Mouse (Mus musculus) kidney, embryonic 15.5 days (tissue): ENCODE measurements around the gene Faap100. TPM values are rescaled to one million over a fixed set of nuclear protein-coding genes. Genes with fewer than 3 reads are reported as not detected.

ENCODE experiments used
- ATAC-seq: fragments of 200-750 bp; cut with Nextera tagmentation; replicated peaks from 2 replicates; pipeline ENCODE4 v1.8.0; 2017; ENCODE audit warnings: moderate TSS enrichment; ENCODE audit not compliant: low FRiP score
- H3K27ac ChIP-seq: fragments of 300-500 bp; sonication (generic); 2 replicates; pipeline ENCODE4 v1.5.1; 2015; ENCODE audit warnings: mild to moderate bottlenecking, inconsistent platforms
- H3K27me3 ChIP-seq: fragments of 300-500 bp; sonication (generic); 2 replicates; pipeline ENCODE4 v1.6.1; 2015; ENCODE audit warnings: inconsistent platforms
- H3K36me3 ChIP-seq: fragments of 300-500 bp; sonication (generic); 2 replicates; pipeline ENCODE4 v1.6.1; 2015; ENCODE audit warnings: inconsistent platforms
- H3K4me1 ChIP-seq: fragments of 300-500 bp; sonication (generic); 2 replicates; pipeline ENCODE4 v1.6.1; 2015; ENCODE audit warnings: inconsistent platforms
- H3K4me2 ChIP-seq: fragments of 300-500 bp; sonication (generic); 2 replicates; pipeline ENCODE4 v1.6.1; 2015; ENCODE audit warnings: moderate library complexity, mild to moderate bottlenecking, inconsistent platforms
- H3K4me3 ChIP-seq: fragments of 300-500 bp; sonication (generic); replicated peaks from 2 replicates; pipeline ENCODE4 v1.5.1; 2015; ENCODE audit warnings: mild to moderate bottlenecking, inconsistent platforms
- H3K9ac ChIP-seq: fragments of 300-500 bp; sonication (generic); 2 replicates; pipeline ENCODE4 v1.6.1; 2015; ENCODE audit warnings: mild to moderate bottlenecking, inconsistent platforms
- H3K9me3 ChIP-seq: fragments of 300-500 bp; sonication (generic); replicated peaks from 2 replicates; pipeline ENCODE4 v1.6.1; 2016; ENCODE audit warnings: inconsistent platforms
- WGBS: fragments of 180-500 bp; shearing (Covaris S2); methylation state at CpG from one replicate; pipeline ENCODE4 v1.1.7; 2015; ENCODE audit warnings: mixed read lengths; 5-methylcytosine and 5-hydroxymethylcytosine counted together
- microRNA-seq: library from miRNA; unstranded; fragments of <30 nt; microRNA quantifications from one replicate; pipeline ENCODE4, GENCODE M21; 2016
- polyA plus RNA-seq: library from polyadenylated mRNA; unstranded; fragments of >200 nt; fragmentation: Nextera tagmentation; extraction: Ambion mirVana; gene quantifications from 2 replicates; pipeline ENCODE4 v1.2.1, GENCODE M21; 2015

Gene Faap100
- polyA plus RNA-seq, 1 experiment from 2014 or later: 41.9 TPM

DNA sequence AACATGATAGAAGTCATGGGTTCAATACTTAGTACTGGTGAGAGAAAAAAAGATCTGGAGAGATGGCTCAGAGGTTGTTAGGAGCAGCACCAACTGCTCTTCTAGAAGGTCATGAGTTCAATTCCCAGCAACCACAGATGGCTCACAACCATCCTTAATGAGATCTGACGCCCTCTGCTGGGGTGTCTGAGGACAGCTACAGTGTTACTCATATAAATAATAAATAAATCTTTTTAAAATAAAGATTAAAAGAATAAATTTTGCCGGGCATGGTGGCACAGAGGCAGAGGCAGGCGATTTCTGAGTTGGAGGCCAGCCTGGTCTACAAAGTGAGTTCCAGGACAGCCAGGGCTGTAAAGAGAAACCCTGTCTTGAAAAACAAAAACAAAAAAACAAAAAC is 39.8 kb downstream of the Faap100 start:
- WGBS: 71% methylated on average over 3 of the region's 3 CpGs

DNA sequence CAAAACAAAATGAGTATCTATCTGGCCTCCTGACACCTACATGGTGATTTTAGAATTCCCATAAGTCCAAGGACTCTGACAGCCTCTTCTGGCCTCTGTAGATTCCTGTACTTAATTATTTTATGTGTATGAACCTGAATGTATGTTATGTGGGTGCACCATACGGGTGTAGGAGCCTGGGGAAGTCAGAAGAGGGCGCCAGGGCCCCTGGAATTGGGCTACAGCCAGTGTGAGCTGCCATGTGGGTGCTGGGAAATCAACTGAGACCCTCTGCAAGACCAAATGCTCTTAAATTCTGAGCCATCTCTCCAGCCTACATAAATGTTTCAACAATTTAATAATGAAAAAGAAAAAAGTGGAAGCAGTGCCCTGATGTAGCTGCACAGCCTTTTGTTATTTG is 41.1 kb downstream of the Faap100 start:
- WGBS: 42% methylated on average over 2 of the region's 2 CpGs
- H3K36me3 ChIP-seq: no peaks in the 10 kb centered on the region
- no peaks in the 10 kb centered on the region for H3K9me3 ChIP-seq
- ATAC-seq: no peak
- no peaks in the 10 kb centered on the region for H3K4me1 ChIP-seq
- H3K4me3 ChIP-seq: no peak overlapping the region
- no peak overlapping the region for H3K4me2 ChIP-seq
- H3K27ac ChIP-seq: no peak overlapping the region
- H3K9ac ChIP-seq: no peak overlapping the region
- no peaks in the 10 kb centered on the region for H3K27me3 ChIP-seq

More for the DNA sequence above, 39.8 kb downstream of the Faap100 start:
- Histone ChIP-seq H3K9me3 (no peaks in the 10 kb centered on the region), H3K4me3 (no peak overlapping the region), H3K36me3 (no peaks in the 10 kb centered on the region), H3K27ac (no peak overlapping the region), H3K4me1 (no peaks in the 10 kb centered on the region), H3K27me3 (no peaks in the 10 kb centered on the region), H3K9ac (no peak overlapping the region), H3K4me2 (no peak overlapping the region)
- ATAC-seq: no peak

DNA sequence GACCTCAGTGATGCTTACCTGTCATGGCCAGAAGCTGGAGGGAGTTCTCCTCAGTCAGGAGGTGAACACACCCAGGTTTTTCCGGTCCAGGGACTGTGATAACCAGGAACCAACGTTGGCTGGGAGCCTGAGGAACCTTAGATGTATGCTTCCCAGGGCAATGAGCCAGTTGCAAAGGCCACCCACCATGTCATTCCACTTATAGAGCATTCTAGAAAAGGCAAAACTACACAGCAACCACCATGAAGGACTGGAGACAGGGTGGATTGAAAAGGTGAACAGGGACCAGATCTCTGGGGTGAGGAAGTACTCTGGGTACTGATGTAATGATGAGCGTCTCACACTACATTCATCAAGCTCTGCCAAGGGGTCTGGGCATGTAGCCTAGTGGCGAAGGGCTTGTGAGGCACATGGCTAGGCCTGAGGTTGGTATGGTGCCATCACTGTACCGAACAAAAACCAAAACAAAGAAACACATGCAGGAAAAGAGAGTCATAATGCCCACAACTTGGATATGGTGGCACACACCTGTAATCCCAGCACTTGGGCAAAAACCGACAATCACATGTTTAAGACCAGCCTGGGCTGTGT is 43.0 kb downstream of the Faap100 start:
- ATAC-seq: no peak
- Histone ChIP-seq H3K27me3 (no peaks in the 10 kb centered on the region), H3K9me3 (no peaks in the 10 kb centered on the region), H3K4me2 (no peak overlapping the region), H3K36me3 (no peaks in the 10 kb centered on the region), H3K27ac (no peak overlapping the region), H3K4me1 (no peaks in the 10 kb centered on the region), H3K9ac (no peak overlapping the region), H3K4me3 (no peak overlapping the region)
- 84% methylated on average over 6 of the region's 6 CpGs for WGBS

GRCm38 (mm10) chr11:120320156-120320555 is 58.4 kb downstream of the Faap100 start:
- 97% methylated on average over 10 of the region's 10 CpGs for WGBS
- H3K27me3 ChIP-seq: no peaks in the 10 kb centered on the region

DNA sequence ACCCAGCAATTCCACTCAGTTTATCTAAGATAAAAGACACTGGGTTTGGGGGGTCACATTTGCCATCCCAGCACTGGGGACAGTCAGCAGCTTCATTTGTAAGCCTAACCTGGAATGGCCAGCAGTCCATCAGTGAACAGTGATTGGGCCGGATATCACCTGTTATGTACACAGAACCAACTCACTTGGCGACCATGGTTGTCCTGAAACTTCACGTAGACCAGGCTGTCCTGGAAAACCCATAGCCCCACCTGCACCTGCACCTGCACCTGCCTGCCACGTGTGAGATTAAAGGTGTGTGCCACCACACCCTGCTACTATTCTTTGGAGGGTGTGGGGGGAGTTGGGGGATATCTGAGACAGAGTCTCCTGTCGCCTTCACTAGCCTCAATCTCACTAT is 59.3 kb downstream of the Faap100 start:
- Histone ChIP-seq H3K36me3 (no peaks in the 10 kb centered on the region), H3K9ac (no peak overlapping the region), H3K27me3 (no peaks in the 10 kb centered on the region), H3K27ac (no peak overlapping the region), H3K4me1 (peaks cover 23% of the 10 kb centered on the region), H3K9me3 (no peaks in the 10 kb centered on the region), H3K4me3 (no peak overlapping the region), H3K4me2 (no peak overlapping the region)
- WGBS: 90% methylated on average over 5 of the region's 5 CpGs
- ATAC-seq: no peak

More at GRCm38 (mm10) chr11:120320156-120320555, 58.4 kb downstream of the Faap100 start:
- no peak overlapping the region for H3K27ac ChIP-seq
- H3K4me1 ChIP-seq: peaks cover 17% of the 10 kb centered on the region
- no peak for ATAC-seq
- no peaks in the 10 kb centered on the region for H3K36me3 ChIP-seq
- no peak overlapping the region for H3K9ac ChIP-seq
- H3K4me2 ChIP-seq: no peak overlapping the region
- no peak overlapping the region for H3K4me3 ChIP-seq
- H3K9me3 ChIP-seq: no peaks in the 10 kb centered on the region

Small RNA genes within 50 kb of the gene (microRNA-seq; reads per million reads assigned to microRNA genes)
- gene Gm23419 (not detected), gene Mir6935 (1.8 reads per million, percentile 6 among the genes with 10 or more reads in this experiment)

Other genes with a start within 250 kb of the Faap100 start
- 109 and 115 TPM in 2 replicates for gene Slc38a10, start 227.4 kb downstream of the Faap100 start, polyA plus RNA-seq
- gene Bahcc1, start 145.8 kb downstream of the Faap100 start, polyA plus RNA-seq: 11.8 and 14.1 TPM in 2 replicates
- 2,367 and 2,520 TPM in 2 replicates for gene Actg1, start 30.2 kb downstream of the Faap100 start, polyA plus RNA-seq
- gene Fscn2, start 17.2 kb downstream of the Faap100 start, polyA plus RNA-seq: 1.1 and 1.2 TPM in 2 replicates
- 33.5 and 34.8 TPM in 2 replicates for gene Nploc4, start 58.9 kb upstream of the Faap100 start, polyA plus RNA-seq
- gene Tspan10, start 63.9 kb upstream of the Faap100 start, polyA plus RNA-seq: not detected in 2 replicates
- gene Pde6g, start 74.7 kb upstream of the Faap100 start, polyA plus RNA-seq: 0.28 and 0.38 TPM in 2 replicates
- 13.1 and 13.8 TPM in 2 replicates for gene Oxld1, start 79.3 kb upstream of the Faap100 start, polyA plus RNA-seq
- gene Ccdc137, start 79.4 kb upstream of the Faap100 start, polyA plus RNA-seq: 40.5 and 41.9 TPM in 2 replicates
- gene Arl16, start 88.8 kb upstream of the Faap100 start, polyA plus RNA-seq: 42.7 and 53.3 TPM in 2 replicates
- 166 and 172 TPM in 2 replicates for gene Mrpl12, start 105.8 kb upstream of the Faap100 start, polyA plus RNA-seq
- gene Slc25a10, start 113.1 kb upstream of the Faap100 start, polyA plus RNA-seq: 84.6 and 91.9 TPM in 2 replicates
- 2.4 and 2.6 TPM in 2 replicates for gene Gcgr, start 151.9 kb upstream of the Faap100 start, polyA plus RNA-seq
- gene Mcrip1, start 171.0 kb upstream of the Faap100 start, polyA plus RNA-seq: 199 and 212 TPM in 2 replicates
- gene Ppp1r27, start 172.4 kb upstream of the Faap100 start, polyA plus RNA-seq: 0.49 and 1.4 TPM in 2 replicates
- 718 and 736 TPM in 2 replicates for gene P4hb, start 194.5 kb upstream of the Faap100 start, polyA plus RNA-seq
- gene Arhgdia, start 202.9 kb upstream of the Faap100 start, polyA plus RNA-seq: 588 and 644 TPM in 2 replicates
- gene Alyref, start 219.6 kb upstream of the Faap100 start, polyA plus RNA-seq: 494 TPM in 2 replicates
- 193 and 206 TPM in 2 replicates for gene Anapc11, start 219.7 kb upstream of the Faap100 start, polyA plus RNA-seq
- gene Npb, start 229.7 kb upstream of the Faap100 start, polyA plus RNA-seq: 24.4 and 25.2 TPM in 2 replicates
- gene Pcyt2, start 239.2 kb upstream of the Faap100 start, polyA plus RNA-seq: 118 and 140 TPM in 2 replicates
- 32.7 and 33.9 TPM in 2 replicates for gene Sirt7, start 246.5 kb upstream of the Faap100 start, polyA plus RNA-seq